Mouse (Mus musculus) left cerebral cortex, adult 9 months (tissue): ENCODE results near the gene Mylk.

Source experiments
- DNase-seq, 2 experiments: peaks; one replicate each; pipeline ENCODE4 v3.0.0; 2022; ENCODE audit warnings: low spot score in 2 of 2

The Mylk gene

DNA sequence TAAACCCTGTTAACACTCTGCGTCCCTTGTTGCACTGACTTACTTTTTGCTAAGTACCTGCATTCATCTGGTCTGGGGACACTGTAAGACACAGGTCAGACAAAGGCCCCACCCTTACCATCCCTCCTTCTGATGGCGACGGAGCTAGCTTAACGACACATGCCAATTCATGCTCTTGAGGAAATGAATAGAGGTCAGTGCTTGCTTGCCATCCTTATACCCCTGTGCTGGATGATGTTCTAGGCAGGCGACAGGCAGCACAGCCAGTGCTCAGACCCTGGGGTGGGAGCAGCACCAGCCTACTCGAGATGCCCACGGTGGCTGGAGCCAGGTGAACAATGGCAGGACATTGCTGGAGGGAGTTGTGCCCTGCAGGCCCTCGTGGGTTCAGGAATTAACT is 157.8 kb downstream of the Mylk start:
- no peak for DNase-seq

DNA sequence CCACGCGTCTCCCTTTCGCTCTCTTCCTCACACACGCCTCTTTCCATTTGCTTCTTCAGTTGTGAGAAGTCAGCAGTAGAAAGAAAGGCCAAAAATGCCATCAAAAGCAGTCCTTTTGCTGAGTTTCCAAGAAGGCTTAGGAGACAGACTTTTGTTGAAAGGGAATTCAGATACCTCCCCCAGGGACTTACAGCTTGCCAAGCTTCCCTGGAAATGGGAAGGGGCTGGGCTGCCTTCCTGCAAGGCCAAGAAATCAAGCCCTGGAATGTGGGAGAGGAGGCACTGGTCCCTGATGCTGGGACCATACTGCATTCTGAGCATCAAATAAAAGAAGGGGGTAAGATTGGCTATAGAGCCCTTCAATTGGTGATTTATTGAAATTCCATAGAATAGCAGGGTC is 159.9 kb downstream of the Mylk start:
- no peak for DNase-seq

DNA sequence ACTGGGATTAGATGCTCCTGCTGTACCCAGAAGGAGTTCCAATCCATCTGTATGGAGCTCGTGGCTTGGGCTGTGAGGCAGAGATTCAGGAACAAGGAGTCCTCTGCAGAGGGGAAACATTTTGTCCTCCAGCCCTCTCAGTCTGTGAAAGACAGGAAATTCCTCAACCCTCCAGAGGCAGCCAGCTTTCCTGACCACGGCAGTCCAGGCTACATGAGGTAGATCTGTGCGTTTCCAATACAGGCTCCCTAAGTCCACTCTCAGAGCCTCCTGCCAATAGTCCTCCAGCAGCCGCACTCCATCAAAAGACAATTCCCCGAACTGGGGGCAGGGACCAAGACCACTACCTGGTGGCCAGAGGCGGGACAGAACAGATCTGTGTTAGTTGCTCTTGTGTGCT is 164.4 kb downstream of the Mylk start:
- DNase-seq, result no peak

DNA sequence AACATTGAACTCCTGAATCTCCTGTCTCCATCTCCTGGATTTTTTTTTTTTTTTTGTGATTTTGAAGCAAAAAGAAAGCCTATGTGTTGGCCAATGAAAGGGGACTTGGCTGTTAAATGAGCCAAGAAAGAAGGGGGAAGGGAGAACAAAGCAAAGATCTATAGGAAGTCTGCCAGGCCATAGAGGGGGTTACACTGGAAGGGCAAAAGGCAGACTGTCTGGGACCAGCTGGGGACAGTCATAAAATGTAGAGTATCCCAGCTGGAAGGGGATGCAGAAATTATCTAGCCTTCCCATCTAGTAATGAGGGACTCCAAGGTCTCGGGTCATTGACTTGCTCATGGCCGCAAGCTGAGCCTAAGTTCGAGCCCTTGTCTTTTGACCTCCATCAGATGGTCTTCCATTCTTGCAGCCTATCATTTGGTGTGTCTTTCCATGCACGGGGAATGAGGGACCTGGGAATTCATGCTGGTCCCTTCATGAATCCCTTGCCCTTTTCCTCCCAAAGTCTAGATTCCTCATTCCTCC is 172.4 kb downstream of the Mylk start:
- no peak for DNase-seq

DNA sequence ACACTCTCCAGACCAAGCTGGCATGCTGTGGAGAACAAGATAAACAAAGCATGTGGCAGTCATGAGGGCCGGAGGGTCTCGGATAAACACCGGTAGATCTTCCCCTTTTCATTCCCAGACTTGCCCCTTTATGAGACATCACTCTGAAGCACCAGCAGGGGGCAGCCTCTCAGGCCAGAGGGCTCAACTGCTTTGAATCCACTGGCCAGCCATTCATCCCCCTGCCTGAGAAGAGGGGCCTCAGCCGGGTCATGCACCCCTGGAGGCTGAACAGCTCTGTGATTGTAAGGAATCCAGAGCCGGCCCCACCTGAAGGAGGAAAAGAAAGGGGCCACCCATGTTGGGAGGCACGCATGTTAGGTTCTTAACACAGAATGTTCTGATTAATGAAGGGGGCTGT is 175.2 kb downstream of the Mylk start:
- no peak for DNase-seq

DNA sequence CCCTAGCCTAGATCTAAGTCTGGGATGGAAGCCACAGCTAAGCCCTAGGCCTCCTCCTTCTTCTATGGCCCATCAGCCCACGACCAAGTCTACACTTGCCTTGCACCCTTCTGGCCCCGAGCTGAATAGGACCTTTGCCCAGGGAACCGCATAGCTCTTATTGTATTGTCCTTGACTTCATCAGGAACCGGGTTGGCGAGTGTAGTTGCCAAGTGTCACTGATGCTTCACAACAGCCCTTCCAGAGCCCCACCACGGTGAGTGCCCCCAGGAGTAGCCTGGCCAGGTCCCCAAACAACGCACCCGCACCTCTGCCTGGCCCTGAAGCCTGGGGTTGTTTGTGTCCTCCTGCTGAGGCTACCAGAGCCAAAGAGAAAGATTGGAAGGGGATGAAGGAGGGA is 175.9 kb downstream of the Mylk start:
- DNase-seq, result no peak

DNA sequence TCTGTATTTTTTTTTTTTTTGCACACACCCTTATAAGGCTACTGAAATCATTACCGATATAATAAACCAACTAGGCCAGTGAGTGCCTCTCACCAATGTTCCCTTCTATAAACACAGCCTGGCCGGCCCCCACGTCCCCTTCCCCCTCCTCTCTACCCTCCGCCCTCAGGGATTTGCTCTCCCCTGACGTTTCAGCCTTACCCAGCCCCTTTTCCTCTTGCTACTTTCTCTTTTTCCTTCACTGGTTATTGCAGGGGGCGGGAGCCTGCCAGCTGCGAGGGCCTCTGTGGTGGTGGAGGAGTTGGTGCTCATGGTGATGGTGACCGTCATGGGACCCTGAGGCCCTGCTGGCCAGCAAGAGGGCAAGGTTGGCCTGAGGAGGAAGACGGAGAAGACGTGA is 176.3 kb downstream of the Mylk start:
- DNase-seq, result no peak

DNA sequence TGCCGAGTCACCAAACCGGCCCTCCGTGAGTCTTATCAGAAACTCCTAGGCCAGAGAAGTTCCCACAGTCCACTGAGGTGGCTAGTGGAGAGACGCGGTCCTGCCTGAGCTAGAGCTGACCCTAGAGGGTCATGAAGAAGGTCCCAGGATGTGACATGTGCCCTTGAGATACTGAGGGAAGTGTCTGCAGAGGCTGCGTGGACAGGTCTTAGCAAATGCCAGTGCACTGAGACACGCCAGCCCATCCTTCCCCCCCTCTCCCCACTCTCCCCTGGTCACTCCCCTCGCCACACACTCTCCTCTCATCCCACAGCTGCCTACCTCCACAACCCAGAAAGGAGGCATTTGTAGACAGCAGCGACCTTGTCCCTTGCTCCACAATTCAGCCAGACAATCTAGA is 178.6 kb downstream of the Mylk start:
- DNase-seq, result no peak

DNA sequence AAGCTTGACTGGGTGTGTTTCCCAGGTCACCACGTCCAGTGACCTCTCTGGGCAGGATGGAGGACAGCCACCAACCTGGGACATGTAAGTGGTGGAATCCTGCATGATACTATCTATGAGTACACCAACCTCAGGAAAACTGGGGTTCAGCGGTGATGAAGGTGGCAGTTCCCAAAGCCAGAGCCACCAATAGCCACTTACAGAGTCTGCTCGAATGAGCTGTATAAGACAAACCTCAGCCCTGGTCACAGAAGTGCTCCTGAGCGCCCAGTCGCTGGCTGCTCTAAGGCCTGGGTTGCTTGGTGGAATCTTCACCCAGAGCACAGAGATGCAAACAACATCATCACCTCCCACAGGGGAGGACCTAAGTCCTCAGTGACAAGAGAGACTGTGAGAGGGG is 179.3 kb downstream of the Mylk start:
- no peak for DNase-seq

DNA sequence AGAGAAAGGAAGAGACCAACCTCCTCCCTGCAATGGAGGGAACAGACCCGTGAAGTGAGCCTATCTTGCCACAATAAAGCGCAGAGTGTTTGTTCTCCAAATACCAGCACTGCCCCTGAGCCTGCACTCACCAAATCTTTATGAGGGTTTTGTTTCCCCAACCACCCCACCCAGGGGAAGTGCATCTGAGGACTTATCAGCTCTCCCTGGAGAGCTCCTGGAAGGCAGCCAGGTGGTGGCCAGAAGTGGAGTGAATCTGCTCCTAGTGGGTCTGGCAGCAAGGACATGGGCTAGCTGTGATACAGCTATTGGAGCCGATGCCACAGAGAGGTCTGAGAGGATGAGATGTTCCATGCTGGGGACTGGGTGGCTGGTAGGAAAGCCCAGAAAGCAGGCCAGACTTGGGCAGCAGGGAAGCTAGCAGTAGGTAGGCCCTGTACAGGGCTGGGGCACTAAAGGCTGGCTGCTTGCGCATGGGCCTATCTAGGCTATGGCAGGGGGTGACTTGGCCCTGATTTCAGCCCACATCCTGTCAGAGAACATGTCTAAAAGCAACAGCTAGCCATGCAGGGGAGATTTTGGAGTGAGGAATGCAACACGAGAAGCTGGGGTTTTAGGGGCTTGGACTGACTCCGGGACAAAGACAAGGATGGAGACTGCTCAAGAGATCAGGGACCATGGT is 180.1 kb downstream of the Mylk start:
- DNase-seq, result no peak

DNA sequence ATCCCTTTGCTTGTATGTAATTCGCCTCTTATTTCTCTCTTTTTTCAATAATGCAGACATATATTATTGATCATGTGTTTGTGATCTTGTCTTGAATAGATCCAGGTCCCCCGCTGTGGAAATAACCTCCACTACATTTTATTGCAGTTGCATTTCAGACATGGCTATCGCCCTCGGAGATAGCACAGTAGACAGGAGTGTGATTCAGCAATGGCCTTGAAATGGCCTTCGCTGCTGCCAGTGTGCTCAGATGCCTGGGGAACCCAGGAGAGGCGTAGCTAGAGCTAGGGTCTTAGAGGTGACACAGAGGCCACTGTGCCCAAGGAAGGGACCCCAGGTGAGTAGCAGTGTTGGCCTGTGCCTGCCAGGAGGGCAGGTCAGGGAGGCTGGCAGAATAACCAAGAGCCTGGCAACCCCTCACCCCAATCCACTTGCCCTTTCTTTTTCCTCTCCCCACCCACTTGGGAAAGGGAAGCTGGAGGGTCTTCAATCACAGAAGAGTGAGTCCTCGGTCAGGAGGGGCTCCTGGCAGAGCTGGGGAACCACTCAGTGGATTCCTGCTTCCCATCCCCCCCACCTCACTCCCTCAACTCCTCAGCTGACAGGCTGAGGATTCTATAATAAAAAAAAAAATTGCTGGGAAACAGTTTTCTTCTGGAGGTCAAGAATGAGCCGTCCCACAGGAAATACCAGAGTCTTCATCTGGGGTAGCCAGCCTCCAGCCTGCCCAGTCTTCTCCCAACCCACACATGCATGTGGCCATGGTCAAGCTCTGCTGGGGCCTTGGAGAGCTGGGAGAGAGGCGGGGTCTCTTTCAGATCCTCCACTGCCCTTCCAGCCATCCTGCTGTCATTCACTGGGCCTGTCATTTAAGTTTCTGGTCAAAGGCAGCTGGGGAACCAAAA is 181.8 kb downstream of the Mylk start:
- DNase-seq, result no peak

DNA sequence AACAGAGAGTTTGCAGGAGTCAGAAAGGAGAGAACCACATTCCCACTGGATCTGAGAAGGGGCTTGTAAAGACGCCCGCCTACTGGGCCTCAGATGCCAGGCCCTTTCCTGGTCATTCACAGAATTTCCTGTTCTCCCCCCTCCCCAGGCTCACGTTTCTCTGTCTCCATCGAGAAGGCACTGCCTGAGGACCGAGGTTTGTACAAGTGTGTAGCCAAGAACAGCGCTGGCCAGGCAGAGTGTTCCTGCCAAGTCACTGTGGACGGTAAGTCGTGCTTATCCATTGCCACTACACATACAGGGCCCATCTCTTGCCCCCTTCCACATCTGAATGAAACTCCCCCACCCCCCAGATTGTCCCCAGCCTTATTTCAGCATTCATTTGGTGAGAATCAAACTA is 184.7 kb downstream of the Mylk start:
- DNase-seq, result no peak

DNA sequence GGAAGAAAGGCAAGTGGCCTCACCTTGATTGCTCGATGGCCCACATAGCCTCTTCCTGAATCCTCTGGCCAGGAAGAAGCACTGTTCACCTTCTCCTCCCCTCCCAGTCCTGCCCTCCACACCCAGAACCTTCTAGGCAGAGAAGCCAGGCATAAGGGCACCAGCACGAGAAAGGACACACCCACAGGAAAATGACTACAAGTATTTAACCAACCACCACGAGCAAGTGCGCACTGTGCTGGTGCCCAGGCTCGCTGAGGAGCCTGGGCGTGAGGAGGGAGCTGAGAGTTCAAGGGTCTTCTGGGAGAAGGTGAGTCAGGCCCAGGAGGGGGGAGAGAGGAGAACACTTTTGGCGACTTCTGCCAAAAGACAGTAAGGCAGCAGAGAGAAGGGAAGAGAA is 185.1 kb downstream of the Mylk start:
- no peak for DNase-seq

DNA sequence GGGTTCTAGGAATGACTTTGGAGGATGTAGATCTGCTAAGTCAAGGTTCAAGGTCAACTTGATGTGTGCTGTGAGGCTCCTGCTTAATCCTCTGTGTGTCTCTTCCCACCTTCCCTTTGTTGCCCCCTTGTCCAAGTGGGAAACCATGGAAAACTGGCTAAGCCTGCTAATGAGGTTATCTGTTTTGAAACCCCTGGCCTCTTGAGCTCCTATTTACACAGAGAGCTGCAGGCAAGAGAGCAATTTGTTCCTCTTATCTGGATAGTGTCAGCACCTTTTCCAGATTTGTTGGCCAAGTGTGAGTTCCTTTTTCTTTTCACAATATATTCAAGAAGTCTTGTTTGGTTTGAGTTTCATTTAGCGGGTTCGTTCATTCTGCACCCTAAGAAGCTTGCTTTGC is 186.3 kb downstream of the Mylk start:
- DNase-seq, result no peak

DNA sequence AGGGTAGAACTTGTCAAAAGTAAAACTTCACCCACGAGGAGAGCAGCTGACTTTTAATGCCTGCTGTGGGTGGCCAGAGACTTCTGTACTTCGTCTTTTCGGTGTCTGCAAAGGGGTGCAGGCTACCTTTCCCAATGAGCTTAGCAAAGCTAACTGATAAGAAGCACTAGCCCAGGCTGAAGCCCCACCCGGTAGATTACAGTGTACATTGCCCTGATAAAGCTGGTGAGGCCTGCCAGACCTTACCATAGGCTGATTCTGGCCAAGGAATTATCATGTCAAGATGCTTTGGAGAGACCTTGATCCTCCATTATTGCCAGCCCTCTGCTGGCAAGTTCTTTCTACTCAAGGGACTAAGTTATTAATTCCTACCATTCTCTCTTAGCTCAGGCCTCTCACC is 188.2 kb downstream of the Mylk start:
- no peak for DNase-seq

DNA sequence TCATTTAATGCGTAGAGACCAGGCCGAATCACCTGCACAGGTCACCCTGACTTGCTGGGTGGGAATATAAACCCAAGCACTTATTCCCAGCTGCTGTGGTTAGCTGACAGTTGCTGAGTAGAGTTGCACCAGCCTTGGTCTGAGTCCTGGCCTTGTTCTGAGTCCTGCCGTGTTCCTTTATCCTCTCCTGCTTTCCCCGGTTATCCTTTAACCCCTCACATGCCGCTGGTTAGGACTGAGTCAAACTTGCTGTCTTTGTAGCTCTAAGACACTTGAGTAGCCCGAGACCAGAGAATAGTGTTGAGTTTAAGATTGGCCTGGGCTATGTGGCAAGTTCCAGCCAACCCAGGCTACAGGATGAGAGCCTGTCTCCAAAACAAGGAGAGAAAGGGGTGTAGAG is 189.5 kb downstream of the Mylk start:
- DNase-seq, result no peak

DNA sequence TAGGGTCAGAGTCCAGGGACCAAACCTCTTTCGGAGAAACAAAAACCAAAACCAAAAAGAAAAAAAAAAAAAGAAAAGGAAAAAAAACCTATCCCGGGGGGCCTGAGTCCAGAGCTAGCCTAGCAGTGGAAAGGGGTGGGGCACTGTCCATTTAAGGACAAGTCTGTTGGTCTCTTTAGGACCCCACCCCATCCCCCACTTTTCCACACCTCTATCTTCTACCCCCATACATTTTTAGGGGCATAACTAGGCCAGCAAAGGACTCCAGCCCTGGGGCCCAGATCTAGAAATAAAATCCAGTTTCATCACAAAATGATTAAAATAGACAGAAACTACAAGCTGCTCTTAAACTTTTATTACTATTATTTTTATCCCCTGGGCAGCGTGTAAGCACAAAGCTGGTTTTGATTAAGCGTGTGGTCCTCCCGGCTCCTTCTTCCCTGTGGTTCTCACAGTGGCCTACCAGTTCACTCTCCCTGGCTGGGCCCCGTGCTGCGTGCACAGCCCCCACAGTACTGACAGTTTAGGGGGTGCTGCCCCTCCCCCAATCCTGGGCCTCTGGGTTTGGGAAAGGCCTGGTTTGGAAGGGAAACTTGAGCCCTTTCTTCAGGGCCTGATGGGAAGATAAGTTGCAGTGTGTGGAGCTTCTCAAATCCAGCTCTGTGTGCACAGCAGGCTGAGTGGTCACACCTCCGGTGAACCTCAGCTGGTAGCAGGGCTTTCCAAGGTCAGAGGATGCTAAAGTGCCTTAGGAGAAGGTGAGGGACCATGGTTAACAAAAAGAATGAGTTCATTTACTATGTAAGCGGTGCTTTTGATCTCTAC is 190.7 kb downstream of the Mylk start:
- no peak for DNase-seq

DNA sequence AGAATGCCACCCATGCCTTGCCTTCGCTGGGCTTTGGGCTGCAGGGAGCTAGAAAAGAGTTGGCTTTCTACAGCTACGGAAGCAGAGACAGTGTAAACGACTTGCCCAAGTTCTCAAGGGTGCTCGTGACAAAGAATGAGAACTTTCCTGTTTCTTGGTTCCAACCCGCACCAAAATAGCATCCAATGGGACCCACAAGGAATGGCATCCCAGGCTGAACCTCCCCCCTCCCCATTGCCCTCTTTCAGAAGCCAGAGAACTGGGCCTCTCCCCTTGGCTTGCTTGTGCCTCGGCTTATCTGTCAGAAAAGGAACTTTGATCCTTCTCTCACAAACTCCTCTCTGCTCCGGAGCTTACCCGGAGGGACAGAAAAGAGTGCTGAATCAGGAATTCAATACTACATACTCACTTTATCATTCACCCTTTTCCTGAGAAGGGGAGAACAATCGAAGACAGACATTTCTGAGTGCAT is 191.4 kb downstream of the Mylk start:
- no peak for DNase-seq

DNA sequence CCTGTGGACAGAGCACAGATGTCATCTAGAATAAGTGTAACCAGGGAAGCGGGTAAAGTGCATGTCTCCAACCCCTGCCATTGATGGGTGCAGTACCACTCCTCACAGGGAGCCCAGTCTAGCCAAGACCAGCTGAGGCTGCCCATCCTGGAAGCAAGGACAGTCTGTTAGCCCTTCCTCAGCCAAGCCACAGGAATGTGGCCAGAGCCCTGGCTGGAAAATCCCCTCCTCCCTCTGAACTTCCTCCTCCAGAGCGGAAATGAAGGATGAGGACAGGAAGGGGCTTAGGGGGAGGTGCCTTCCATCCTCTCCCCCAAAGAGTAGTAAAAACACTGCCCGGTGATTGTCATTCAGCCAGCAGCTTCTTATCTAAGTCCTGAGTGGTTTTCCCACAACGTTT is 192.6 kb downstream of the Mylk start:
- no peak for DNase-seq

DNA sequence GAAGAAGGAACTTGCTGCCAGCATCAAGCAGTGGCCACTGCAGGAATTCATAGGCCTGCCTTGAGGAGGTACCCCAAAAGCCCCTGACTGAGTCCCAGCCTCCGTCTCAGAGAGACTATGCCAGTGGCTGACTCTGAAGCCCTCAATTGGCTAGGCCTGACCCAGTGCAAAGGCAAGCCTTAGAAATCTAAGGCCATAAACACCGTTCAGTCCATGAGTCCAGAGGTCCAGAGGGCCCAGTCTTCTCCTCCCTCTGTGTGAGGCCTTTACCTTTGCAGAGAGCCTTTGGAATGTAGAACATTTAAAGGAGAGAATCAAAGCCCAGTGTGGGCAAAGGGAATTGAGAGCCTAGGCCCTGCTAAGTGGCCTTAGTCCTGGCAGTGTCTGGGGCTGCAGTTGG is 193.2 kb downstream of the Mylk start:
- DNase-seq, result no peak

DNA sequence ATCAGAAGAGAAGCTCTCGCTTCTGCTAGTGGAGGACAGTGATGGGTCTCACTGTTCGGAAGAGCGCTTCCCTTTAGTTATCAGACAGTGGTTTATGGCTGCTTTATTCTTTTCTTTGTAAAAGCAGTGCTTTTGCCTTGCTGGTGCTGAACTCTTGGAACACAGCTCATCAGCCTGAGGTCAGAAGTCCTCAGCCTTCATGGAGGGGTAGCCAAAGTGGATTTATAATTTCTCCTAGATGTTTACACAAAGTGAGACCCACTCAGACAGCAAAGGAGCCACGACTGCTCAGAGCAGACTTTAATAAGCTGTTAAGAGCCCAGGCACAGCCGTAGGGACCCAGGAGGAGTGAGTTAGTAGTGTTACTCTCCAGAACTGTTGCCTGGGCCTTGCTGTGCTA is 194.9 kb downstream of the Mylk start:
- no peak for DNase-seq

DNA sequence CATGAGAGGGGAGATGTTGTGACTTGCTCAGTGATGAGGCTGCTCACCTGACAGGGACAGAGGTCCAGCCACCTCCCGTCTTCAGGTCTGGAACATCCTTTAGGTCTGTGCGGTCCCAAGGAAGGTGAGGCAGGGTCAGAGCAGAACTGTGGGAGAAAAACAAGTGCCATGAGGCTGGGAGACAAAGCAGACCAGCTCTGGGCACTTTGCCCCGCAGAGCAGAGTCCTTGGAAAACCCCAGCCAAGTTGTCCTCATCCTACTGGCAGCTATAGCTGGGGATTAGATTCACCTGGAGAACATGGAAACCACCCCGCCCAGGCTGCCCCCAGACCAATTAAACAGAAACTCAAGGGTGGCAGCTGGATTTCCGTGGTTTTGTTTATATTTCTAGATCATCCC is 195.4 kb downstream of the Mylk start:
- DNase-seq, result no peak
